Mouse (Mus musculus) right cerebral cortex, postnatal 10 days (tissue): Measurements from ENCODE around the gene Ncs1.

Experiments
- DNase-seq, 2 experiments: peaks; one replicate each; pipeline ENCODE4 v3.0.0; 2021; ENCODE audit warnings: low spot score in 2 of 2

The Ncs1 gene

DNA sequence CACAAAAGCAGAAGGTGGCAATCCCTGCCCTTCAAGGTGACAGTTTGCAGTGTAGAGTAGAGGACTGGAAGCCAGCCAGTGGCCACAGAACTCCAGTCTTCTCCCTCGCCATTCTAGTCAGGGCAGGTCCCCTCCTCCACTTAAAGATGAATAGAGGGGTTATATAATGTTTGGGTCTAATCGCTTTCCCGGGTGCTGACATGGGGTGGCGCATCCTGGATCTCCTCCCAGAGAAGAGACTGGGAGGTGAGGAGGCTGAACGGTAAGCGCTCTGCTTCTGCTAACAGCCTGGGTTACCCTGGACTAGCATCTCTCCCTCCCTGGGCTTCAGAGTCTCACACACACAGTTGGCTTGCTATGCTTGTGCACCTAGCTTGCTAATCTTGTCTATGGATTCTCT is 32.2 kb downstream of the Ncs1 start:
- DNase-seq: no peak

DNA sequence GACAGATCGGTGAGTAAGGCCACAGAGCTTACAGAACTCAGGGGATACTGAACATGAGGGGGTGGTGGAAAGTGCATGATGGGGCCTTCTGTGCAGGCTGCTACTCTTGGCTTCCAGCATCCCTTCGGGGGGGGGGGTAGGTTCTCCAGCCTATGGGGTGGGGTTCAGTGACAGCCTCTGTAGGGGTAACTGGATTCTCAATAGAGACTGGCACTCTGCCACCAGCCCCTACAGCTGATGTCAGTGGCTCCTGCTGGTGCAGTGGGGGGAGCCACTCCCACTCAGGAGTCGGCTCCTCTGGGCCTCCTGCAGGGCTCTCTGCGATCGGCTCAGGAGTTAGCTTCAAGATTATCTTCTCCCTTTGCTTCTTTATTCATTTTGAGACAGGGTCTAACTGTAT is 32.9 kb downstream of the Ncs1 start:
- DNase-seq: no peak

DNA sequence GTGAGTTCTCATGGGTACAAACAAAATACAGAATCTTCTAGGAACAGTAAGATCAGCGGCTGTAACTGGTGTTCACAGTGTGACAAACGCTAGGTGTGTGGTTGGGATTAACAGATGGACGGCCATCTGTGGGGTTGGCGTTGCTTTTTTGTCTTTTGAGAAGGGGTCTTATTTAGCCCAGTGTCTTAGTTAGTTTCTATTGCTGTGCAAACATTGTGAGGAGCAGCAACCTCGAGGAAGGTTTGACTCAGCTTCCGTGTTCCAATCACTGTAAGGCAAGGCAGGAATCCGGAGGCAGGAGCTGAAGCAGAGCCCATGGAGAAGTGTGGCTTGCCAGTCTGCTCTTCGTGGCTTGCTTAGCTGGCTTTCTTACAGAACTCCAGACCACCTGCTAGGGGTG is 35.5 kb downstream of the Ncs1 start:
- no peak for DNase-seq

DNA sequence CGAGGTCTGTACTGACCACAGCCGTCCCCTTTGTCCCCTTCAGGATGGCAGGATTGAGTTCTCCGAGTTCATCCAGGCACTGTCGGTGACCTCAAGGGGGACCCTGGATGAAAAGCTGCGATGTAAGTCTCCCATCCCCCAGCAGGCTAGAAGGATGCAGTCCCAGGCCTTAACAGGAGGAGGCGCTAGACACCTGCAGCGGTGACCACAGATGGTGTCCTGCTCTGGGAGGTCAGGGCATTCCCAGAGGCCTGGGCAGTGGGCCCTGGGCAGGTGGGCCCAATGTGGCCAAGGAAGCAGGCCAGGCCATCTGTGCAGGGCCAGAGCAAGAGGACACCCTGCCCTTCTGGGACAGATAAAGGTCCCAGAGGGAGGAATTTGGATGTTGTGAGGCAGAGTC is 36.6 kb downstream of the Ncs1 start:
- no peak for DNase-seq

DNA sequence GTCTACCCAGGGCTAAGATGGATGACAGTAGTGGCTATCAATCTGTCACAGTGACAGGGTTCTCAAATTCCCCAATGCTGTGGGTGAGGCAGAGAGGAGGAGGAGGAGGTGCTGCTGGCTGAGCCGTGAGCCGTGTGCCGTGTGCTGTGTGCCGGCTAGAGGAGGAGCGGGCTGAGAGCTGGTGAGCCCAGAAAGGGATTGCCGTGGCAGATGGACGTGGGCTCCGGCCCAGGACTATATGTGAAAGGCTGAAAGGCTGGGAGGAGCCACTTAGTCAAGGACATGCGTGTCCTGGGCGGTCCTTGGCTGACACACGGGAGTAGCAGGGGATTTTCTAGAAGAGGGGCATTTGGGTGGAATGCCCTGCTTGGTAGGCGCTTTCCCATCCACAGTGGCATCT is 37.3 kb downstream of the Ncs1 start:
- DNase-seq: no peak

DNA sequence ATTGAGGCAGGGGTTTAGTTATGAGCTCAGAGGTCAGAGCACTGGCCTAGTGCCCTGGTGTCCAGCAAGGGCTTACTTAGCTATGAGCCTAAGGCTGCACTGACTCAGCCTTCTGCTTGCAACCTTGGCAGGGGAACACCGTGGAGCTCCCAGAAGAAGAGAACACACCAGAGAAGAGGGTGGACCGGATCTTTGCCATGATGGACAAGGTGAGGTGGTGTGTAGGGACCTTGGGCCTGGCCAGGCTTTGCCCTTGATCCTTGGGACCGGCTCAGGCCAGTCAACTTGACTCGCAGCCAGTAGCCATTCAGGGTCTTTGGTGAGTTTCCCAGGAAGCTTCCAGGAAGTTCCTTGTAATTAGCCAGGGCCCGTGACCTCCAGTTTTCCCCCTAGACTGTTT is 38.9 kb downstream of the Ncs1 start:
- DNase-seq: no peak

DNA sequence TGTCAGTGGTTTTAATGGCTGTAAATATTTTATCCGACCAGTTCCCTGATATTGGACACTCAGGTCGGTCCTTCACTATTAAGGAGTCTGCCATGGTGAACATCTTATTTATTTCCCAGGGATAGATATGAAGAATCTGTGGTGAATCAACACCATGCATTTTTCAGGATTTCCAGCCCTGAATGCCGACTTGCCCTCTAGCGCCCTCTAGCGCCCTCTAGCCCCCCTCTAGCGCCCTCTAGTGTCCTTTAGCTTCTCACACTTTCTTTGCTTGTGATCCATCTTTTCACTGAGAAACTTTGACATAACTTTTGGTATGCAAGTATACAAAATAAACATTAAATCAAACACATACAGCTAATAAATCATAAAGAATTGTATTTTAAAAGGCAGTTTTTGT is 45.8 kb downstream of the Ncs1 start:
- peak in 1 of 2 experiments; percentile 75 for DNase-seq

DNA sequence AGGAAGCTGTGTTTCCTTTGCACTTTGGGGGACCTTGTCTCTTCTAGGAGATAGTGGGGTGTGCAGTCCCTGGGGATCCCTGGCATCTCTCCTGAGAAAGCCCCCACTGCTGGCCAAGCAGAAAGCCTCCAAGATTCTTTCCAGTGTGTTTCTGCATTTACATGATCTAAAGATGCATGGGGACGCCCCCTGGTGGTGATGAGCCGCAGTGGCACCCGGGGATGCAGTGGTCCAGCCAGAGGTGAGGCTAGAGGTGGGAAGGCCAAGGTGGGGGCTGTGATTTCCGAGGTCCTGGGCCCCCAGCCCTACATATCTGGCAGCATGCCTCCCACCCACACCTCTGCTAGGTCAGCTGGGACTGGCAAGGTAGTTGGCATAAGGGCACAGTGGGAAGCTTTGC is 49.4 kb downstream of the Ncs1 start:
- peak; percentile 78 to 82 for DNase-seq

DNA sequence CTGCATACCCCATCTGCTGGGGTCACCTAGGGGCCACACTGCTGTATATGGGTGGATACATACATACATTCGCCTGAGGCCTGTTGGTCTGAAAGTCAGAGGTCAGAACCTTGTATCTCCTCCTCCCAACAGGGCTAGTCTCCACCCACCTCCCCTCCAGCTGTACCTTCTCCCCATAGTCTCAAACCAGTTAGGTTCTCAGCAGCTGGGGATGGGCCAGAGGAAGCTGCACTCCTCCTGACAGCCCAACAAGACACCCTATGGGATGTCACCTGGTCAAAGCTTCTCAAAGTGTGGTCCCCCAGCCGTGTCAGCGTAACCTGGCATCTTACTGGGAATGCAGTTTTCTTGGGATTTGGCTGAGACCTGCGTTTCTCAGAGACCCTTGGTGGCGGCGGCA is 50.8 kb downstream of the Ncs1 start:
- no peak for DNase-seq

DNA sequence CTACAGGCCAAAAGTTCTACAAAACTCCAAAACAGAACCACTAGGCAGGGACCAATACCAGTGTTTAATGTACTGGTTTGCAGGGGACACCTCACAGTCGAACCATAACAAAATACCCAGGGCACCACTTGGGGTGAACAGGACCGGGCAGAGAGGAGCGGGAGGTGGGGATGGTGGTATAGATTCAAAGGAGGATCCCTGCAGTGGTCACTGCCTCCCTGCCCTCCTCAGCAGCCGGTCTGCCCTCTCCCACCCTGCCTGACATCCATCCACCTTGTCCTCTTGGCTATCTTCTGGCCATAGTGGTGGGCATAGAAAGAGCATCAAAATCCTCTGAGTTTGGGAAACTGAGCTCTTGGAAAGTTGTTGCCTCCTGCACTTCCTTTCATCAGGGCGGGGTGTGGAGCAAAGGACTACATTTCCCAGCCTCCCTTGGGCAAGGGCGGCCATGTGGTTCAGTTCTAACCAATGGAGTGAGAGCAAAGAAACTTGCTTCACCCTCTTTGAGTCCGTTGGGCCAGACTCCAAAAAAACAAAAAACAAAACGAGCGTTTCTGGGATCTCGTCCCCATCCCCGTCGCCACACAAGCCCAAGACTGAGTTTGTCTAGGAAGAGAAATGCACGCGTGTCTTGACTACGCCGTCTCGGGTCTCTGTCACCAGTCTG is 52.1 kb downstream of the Ncs1 start:
- DNase-seq: peak; percentile 74 to 81

DNA sequence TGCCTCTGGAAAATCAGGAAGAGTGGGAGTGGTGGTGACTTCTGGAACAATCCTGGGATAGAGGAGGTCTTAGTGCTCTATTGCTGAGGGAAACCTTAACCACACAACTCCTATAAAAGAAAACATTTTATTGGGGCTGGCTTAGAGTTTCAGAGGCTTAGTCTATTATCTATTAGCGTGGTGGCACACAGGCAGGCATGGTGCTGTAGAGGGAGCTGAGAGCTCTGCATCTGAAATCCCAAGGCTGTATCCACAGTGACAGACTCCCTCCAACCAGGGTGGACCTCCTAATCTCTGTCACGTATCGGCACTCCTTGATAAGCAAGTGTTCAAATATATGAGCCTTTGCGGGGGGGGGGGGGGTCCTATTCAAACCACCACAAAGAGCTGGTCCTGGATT is 53.2 kb downstream of the Ncs1 start:
- no peak for DNase-seq

DNA sequence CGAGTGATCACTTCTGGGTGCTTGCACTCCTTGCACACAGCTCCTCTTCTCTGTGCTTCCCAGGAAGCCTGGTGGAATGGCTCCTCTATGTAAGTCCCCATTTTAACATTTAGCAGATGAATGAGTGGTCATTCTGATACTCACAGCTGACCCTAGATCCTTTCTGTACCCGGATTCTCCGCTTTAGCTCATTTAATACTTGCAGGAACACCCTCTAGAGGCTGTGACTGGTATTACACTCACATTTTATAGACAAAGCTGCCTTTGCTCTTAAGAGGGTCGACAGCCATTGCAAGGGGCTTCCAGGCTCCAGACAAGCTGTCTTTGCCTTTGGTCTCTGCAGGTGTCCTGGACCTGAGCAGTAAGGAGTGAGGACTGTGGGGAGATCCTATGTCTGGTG is 53.6 kb downstream of the Ncs1 start:
- DNase-seq: no peak

DNA sequence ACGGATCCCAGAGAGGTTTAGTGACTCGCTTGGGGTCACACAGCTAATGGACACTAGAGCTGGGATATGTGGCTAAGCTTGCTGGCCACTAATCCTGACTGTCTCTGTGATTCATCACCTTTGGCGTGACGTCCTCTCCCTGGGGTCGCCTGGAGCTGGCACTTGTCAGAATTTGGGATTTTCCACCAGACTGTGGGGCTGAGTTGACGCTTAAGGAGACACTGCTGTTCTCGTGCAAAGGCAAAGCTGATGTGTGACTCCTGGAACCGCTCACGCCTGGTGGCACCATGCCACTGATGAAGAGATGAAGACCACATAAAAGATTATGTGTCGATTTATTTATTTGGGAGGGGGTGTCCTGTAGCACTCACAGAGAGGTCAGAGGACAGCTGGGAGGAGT is 54.4 kb downstream of the Ncs1 start:
- DNase-seq: no peak

DNA sequence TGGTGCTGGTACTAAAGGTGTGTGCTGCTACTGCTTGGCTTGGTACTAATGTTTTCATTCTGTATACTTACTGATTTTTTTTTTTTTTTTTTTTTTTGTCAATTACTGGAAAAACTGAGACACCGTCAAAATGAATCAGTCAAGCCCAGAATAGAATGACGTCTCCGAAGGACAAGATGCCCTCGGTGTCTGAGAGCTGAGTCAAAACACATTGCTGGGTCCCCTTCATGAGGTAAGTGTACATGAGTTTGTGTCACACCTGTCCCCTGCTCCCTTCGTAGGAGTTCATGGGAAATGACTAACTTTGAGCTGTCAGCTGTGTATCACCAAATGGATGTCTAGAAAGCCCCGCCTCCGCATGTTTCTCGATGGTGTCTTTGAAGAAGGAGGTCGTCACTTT is 57.6 kb downstream of the Ncs1 start:
- no peak for DNase-seq

DNA sequence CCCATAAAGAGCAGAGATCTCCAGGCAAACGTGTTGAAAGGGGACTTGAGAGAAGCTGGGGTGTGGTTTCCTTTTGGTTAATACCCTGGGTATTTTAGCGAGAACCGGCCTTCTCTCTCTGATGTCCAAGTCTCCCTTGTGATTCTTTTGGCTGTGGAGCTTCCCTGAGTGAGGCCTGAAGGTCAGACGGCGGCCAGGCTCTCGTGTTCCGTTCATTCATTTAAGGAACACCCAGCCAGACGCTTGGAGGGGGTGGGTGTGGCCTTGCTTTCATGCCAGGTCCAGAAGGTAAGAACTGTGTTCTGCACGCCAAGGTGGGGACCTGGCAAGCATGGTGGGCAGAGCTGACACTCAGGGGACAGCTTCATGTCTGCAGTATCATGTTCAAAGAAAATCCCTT is 58.6 kb downstream of the Ncs1 start:
- no peak for DNase-seq

DNA sequence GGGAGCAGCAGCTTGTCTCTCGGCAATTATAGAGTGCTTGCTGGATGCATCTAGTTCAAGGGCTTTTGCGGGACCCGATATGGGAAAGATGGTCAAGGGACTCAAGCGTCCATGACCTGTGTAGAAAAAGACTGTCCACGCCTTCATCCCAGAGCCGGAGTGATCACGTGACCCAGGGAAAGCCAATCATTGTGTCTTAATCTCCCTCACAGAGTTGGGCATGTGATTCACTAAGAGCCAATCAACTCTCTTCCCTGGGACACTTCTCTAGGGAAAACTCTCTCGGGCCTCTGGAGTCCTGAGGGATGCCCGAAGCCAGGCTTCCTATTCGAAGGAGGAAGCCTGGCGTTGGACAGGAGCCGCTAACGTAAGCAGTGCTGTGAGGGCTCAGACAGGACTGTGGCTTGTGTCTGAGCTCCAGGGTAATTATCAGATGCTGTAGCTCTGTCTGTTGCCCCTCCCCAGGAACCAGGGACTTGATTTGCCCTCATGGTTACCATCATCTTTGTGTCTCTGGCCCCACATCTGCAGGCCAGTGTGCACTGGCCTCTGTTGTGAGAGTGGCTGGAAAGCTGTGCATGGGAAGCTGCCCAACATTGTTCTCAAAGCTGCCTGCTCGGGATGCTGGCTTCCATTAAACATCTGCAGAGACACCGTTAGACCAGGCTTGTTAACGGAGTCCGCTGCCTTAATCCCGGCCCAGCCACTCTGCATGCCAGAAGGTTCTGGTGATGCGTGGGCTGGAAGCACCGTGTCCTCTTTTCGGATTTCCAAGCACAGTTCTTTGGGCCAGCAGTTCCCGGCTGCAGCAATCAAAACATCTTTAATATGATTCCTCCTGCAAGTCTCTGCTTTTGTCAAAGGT is 59.4 kb downstream of the Ncs1 start:
- DNase-seq: no peak

DNA sequence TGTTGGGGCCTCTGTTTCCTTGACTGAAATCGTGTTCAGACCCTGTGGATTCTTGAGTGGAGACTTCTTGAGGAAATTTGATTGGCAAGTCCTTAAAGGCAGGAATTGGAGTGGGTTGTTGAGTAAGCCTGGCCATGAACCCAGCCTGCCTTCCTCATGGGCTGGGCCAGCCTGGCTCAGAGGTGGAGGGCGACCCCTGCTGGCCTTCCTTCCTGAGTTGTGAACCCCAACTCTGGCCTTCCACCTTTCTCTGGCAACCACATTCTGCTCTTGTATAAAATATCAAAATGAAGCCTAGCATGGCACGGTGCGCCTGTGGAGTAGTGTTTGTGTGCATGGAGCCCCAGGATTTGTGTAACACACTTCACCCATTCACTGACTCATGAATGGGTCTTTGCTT is 60.1 kb downstream of the Ncs1 start:
- DNase-seq: no peak

DNA sequence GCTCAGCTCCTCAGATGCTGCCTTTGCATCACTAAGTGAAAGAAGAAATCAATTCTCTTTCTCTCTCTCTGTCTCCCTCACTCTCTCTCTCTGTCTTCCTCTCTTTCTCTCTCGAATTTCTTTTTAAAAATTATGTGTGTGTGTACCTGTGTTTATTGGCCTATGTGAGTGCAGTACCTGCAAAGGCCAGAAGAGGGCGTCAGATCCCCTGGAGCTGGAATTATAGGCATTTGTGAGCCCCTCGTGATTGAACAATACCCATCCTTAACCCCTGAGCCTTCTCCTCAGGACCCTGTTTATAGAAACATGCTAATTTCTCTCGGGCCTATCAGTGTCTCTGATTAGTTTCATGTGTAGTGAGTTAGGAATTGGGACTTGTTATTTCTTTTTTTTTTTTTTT is 62.6 kb downstream of the Ncs1 start:
- DNase-seq: no peak

DNA sequence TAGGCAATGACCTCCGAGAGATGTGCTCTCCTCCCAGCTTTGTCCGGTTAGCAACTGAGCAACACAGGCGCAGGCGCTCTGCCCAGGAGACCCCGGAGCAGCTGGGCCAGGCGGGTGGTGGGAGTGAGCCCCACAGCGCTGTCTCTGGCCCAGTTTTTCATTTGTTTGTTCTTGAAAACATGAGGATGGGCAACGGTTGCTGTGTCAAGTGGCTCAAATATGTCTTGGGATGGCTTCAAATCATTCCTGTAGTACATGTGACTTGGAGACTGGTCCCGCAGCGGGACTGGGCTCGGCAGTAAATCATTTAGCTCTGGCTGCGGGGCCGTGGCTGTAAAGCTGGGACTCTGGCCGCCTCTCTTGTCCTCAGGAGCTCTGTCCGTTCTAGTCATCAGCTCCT is 63.9 kb downstream of the Ncs1 start:
- DNase-seq: no peak

DNA sequence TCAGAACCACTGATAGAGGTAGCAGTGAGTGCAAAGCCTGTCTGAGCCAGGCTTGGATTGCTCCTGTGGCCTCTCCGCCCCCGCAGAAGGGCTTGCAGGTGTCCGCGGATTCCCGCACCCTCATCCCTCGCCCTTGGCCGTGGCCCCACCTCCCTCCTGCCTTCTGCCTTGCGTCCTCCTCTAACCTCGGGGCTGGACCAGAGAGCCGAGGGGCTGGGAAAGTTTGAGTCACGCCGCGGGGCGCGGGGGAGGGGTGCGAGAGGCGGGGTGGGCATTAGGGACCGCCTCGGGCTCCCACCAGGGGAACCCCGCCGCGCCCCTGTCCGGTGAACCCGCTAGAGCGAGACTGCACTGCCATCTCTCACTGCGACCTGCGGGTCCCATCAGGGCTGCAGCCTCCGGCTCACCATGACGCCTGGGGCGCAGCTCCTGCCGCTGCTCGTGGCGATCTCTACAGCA is 68.4 kb downstream of the Ncs1 start, which contains the start of gene Hmcn2:
Gene Hmcn2 (plus strand): TSS at position 409 of the 459 bp plus-strand sequence.
- no peak for DNase-seq

DNA sequence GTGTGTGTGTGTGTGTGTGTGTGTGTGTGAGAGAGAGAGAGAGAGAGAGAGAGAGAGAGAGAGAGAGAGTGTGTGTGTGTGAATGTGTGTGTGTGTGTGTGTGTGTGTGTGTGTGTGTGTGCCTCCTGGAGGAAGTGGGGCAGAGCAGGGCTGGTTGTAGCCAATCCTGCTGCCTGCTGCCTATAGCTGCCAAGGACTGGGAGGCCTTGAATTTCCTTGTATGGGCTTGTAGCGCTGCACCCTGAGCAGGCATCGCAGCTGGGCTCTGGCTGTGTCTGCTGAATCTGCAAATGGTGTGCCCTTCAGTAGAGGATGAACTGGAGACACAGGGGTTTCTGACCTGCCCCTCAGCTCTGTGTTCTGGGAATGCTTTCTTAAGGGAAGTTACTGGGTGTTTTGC is 72.5 kb downstream of the Ncs1 start:
- DNase-seq: no peak

DNA sequence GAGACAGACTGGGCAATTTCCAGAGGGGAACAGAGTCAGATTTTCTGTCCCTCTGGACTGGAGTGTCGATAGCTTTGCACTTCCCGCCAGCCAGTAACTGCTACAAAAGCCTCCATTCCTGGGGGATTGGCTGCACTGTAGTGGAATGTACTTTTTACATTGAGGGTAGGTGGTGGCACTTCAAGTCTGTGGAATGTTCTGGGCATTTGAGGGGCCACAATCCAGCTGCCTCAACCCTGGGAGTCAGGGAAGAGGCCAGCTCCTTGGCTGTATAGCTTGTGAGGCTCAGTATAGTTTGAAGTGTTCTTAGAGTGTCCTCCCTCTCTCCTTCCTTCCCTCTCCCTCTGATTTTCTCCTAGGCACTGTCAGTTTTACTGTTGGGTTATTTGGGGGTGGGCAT is 73.6 kb downstream of the Ncs1 start:
- no peak for DNase-seq

DNA sequence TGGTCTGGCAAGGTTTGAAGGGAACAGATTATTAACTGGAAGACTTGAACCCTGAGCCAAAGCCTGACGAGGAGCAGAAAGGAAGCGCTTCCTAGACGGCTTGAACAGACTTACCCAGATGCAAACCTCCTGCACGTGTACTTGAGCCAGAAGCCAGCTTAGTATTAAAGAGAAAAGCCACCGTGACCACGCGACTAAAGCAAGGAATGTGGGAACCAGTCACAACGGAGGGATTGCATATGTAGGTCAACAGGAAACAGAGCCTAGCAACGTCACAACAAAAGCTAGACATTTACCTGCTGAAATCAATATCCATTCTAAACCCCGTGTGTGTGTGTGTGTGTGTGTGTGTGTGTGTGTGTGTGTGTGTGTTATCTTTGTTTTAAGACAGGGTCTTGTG is 81.6 kb downstream of the Ncs1 start:
- DNase-seq: no peak
